Mouse (Mus musculus) cerebellum, adult 2 months (tissue): ENCODE measurements at regions not wholly inside any gene's neighbourhood (a gene's known extent, or its start where the extent isn't known, plus 50 kb on each side); places are given as distances from the start of the nearest gene placed in this dataset.
"Not testable (repeated sequence)": the region's sequence is repeated elsewhere in the genome, so short reads cannot be mapped to it uniquely, and the experiment has no call there.

Experiments used
- CTCF ChIP-seq: fragments of 200-500 bp; IDR thresholded peaks from 2 replicates; pipeline ENCODE4 v1.5.1; 2011; ENCODE audit warnings: low read depth, mild to moderate bottlenecking, control low read depth, low read length, moderate library complexity, borderline replicate concordance; ENCODE audit not compliant: insufficient read depth
- POLR2A ChIP-seq: fragments of 200-500 bp; IDR thresholded peaks from 2 replicates; pipeline ENCODE4 v1.6.1; 2011; ENCODE audit warnings: low read length, control low read depth, borderline replicate concordance; ENCODE audit not compliant: insufficient read depth

- not testable (repeated sequence) for TF ChIP-seq CTCF, POLR2A
Measured at GRCm38 (mm10) chr10:11609092-11609491, 265.9 kb downstream of the Epm2a start.
